Mouse (Mus musculus) heart, adult 9 months (tissue): ENCODE data around the gene Pacsin1.

Experiments
- DNase-seq, 2 experiments: peaks; one replicate each; pipeline ENCODE4 v3.0.0; 2022; ENCODE audit warnings: low spot score in 2 of 2

Pacsin1 gene

DNA sequence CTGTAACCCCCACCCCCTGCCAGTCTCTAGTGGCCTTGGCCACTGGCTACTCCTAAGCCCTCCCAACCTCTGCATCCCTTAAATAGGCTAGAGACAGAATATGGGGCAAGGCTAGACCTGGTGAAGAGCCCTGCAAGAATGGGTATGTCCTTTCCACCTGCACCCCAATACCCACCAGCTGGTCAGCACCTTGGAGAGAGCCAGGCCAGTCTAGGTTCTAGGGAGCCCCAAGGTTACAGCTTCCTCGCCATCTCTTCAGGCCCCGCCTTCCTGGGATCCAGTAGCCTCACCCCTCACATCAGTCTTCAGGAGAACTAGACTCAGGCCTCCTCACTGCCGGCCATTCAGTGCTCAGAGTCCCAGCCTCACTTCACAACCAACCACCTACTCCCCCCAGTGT lies 69.0 kb downstream of the Pacsin1 start:
- DNase-seq, result no peak

DNA sequence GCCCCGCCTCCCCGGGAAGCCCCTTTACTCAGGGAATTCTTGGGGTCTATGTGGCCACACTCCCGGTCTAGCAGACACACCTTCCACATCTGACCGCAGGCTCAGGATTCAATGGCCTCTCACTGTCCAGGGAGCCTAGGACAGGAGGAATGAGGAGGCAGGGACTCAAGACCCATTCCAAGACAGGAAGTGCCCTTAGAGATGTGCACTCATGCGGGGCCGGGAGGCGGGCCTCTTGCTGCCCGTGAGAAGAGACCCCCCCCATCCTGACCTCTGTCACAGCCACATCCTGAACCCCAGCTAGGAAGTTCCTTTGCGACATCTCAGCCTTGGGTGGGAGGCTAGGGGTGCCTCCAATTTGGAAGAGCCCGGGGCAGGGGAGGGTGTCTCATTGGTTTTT lies 69.7 kb downstream of the Pacsin1 start:
- DNase-seq, result no peak

GRCm38 (mm10) chr17:27725412-27725811 lies 70.1 kb downstream of the Pacsin1 start:
- DNase-seq, result no peak

DNA sequence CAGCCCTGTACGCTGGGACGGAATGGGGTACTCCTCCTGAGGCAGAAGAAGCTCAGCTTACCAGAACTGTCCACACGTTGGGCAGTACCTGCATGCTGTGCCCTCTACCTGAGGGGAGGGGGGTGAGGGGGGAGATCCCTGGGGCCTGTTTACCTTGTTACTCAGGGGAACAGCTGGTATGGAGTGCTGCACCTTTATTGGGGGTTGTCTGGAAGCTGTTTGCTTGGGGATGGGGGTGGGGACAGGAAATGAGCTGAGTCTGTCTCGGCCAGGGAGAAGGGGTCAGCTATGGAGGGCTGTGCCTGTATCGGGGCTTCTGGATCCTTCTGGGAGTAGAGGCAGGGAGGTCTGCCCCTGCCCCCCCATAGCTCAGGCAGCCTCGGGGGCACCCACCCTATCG lies 71.2 kb downstream of the Pacsin1 start:
- DNase-seq, result no peak

GRCm38 (mm10) chr17:27728770-27729169 lies 73.5 kb downstream of the Pacsin1 start, which contains the start of gene Spdef:
Spdef (minus strand) TSS chr17:27728955.
- no peak for DNase-seq

DNA sequence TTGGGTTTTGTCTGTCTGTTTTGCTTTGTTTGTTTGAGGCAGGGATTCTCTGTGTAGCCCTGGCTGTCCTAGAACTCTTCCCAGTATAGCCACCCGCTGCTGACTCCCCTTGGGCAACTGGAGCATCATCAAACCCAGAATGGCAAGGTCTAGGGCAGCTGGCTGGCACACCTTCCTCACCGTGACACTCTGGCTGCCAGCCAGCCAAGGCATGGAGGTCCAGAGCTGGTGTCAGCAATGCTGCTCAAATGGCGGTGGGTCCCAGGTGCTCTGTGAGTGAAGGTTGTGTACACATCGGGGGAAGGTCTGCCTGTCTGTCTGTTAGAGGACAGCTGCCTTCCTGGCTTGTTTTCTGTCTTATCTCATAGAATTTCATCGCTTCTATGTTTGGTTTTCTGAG lies 76.8 kb downstream of the Pacsin1 start:
- no peak for DNase-seq

DNA sequence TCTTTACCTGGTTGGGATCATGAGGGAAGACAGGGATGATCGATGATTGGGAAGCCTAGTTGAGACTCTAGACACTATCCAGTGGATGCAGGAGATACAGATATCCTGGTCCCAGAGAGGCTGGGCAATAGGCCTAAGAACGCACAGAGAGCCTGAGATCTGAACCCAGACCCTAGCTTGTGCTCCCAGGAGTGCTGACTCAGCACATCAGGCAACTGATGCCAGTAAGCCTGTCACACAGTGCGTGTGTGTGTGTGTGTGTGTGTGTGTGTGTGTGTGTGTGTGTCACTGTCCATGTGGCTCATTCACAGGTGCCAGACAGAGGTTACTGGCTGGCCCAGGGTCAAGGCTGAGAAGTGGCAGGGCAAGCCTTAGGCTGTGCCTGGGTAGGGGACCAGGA lies 77.4 kb downstream of the Pacsin1 start:
- no peak for DNase-seq

DNA sequence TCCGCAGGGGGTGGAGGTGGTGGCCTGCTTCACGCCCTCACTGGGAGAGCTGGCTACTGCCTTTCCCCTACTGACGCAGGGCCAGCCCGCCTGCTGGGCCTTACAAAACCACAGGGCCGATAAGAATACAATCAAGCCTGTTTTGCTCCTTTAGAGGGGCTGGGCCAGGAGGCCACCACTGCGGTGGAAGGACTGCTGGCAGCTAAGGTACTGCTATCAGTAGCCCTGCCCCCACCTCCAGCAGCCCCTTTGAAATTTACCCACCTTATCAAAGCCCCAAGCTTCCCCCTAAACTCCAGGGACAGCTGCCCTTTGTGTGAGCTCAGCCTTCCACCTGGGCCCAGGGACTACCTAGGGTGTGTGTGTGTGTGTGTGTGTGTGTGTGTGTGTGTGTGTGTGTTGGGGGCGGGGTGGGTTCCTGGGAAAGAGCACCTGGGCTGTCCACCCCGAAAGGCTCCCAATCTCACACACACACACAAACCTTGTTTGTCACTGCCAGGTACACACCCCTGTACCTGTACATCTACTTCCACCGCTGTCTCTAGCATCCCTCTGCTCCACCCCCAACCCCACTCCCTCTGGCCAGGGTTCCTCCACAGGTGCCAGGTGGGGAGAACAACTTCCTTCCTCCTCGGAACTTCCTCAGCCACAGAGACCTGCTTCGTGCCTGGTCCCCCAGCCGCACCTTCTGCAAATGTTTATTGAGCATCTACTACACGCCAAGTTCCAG lies 79.2 kb downstream of the Pacsin1 start:
- DNase-seq, result no peak

- no peak for DNase-seq
Measured at GRCm38 (mm10) chr17:27740961-27741360, 85.7 kb downstream of the Pacsin1 start.

DNA sequence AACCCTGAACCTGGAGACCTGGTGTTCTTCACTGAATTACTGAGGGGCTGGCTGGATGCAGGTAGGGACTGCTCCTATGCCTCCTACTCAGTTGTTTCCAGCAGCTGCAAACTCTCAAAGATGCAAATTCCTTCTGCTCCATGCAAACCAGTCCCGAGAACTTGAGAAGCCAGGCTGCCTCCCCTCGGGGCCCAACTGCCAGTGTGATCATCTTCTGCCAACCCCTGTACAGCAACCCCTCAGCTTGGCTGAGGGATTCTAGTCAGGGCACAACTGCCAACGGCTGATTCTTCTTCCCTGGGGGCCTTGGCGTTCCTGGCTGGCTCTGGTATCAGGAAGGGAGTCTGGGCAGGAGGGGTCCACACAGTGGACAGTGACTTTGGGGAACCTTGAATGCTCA lies 91.1 kb downstream of the Pacsin1 start:
- no peak for DNase-seq

DNA sequence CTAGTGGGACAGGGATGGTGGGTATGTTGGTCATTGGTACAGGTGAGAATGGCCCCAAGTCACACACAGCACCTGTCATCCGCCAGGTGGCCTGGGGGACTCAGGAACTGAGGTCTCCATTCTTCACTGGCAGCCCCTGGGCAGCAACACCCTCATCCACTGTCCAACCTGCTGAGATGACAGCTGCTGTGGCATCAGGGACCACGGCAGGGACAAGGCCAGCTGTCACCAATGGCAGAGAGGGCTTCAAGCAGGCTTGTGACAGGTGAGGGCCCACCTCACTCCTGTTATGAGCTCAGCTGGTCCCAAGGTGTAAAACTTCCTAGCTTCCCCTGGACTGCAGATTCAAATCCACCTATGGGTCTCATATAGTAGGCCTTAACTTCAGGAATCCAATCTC lies 92.8 kb downstream of the Pacsin1 start:
- no peak for DNase-seq

DNA sequence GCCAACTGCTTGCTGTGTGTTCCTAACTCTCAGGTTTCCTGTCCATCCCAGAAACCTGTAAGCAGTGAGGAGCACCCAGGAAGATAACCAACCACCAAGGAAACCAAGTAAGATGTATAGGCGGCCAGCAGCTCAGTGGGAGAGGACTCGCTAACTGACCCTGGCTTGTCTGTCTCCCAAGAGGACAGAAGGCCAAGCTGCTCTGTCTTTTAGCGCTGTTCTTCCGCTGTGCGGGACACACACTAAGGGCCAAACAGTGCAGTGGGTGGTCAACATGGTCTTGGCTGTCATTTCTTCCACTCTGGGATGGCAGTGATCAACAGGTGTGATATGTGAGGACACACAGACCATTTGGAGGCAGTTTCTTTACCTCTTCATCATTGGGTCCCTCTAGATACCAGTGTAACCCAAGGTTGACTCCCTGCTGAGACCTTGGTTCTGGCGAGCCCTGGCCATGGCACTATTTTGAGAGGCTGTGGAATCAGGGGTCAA lies 95.2 kb downstream of the Pacsin1 start:
- no peak for DNase-seq

DNA sequence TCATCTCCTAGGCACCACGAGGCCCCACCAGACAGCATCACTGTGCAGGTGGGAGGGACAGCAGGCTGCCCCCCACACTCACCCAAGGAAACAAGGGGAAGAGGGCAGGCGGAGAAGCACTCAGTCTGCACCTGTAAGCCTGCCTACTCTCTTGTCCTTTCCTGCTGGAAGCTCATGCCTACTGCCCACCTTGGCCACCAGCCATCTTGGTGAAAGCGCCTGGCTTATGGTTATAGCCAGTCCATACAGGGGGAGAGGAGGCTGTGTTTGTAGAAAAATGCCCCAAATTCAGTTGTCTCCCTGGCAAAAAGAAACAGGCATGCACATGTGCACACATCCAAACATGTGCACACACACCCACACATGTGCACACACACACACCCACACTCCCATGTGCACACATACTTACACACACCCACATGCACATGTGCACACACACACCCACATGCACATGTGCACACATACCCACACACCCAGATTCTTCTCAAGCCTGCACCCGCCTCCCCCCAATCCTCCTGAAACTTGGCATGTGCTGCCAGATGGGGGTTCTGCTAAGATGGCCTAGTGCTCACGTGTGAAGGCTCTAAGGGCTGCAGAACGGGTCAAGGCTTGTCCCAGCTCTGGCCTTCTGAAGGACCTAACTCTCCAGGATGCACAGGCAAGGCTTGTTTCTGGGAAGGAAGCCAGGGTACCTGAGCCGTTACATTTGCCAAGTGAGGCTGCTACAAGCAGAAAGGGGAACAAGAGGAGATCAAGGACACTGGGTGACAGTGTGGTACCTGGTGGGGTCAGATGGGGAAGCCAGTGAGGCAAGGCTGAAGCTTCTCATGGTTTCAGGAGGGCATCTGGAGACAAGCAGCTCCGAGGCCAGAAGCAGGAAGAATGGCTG lies 96.2 kb downstream of the Pacsin1 start:
- no peak for DNase-seq

DNA sequence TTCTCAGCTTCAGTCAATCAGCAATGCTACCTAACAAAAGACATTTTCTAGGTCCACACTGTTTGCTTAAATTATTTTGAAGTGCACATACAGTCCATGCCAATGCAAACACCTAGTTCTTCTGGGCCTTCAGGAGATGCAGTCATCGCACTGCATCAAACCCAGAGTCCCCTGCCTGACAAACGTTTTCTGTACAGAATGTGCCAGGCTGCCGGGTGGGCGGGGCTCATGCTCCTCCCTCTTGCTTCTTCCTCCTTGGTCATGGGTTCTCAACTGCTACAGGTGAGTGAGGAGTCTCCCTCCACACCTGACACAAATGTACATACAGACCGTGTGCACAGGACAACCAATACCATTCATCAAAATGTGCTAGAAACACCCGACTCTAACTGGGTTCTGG lies 104.9 kb downstream of the Pacsin1 start:
- no peak for DNase-seq
